Mouse (Mus musculus) neural tube, embryonic 10.5 days (tissue): ENCODE measurements around the gene Polr2e.
"Not testable (repeated sequence)": the region's sequence is repeated elsewhere in the genome, so short reads cannot be mapped to it uniquely, and the experiment has no call there.

Source experiments
- DNase-seq: peaks from one replicate; pipeline ENCODE4 v3.0.0-alpha.2; 2017; ENCODE audit warnings: low spot score; ENCODE audit errors: extremely low spot score

The Polr2e gene

DNA sequence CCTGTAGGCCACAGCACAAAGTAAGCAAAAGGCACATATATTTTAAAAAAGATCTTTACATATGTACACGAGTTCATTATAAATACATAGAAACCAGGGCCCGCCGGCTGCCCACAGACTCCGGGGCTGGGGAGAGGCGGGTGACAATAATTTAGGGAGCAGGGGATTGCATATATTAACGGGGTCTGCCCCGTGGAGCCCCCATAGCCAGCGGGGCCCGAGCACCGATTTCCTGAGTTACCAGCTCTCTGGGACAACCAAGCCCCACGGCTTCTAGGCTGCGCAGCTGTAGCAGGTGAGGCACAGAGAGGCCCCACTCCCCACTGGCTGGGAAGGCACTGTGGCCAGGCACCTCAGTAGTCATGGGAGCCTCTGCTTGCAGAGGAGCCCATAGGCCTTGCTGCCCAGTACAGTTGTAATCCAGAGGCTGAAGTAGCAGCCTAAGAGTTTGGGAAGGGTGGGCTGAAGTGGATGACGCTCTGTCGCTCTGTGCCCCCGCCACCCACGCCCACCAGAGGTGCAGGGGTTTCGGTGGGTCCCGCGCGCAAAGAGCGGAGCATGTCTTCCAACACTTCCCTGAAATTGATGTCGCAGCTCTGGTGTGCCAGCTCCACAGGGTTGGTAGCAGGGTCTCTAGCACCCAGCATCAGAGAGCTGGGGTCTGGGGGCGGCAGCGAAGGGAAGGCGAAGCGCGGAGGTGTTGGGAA lies 17.5 kb upstream of the Polr2e start:
- no peak for DNase-seq

DNA sequence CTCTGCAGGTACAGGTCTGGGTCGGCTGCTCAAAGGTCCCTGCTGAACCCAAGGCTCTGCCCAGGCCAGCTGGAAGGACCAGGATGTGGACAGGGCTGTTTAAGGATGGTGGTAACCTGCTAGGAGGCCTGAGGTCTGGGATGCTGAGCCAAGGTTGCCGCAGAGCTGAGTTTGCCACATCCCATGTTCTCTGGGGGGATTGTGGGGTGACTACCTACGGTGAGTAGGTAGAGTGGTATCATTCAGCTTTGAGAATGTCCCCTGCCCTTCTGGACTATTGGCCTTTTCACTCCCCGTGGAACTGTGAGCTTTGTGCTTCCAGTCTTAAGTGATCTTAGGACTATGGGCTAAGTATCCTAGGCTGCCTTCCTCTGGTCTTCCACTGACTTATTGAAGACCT lies 16.9 kb upstream of the Polr2e start:
- no peak for DNase-seq

DNA sequence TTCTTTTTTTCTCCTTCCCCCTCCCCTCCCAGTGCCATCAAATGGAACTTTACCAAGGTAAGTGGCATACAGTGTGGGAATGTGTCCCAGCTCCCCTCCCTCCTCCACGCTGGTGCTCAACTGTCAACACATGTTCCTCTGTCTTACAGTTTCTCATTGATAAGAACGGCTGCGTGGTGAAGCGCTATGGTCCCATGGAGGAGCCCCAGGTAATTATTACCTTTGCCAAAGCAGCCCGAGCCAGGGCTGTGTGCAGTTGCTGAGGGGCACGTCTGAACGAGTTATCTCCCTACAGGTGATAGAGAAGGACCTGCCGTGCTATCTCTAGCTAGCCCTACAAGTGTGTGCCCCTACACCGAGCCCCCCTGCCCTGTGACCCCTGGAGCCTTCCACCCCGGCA lies 16.3 kb upstream of the Polr2e start:
- no peak for DNase-seq

DNA sequence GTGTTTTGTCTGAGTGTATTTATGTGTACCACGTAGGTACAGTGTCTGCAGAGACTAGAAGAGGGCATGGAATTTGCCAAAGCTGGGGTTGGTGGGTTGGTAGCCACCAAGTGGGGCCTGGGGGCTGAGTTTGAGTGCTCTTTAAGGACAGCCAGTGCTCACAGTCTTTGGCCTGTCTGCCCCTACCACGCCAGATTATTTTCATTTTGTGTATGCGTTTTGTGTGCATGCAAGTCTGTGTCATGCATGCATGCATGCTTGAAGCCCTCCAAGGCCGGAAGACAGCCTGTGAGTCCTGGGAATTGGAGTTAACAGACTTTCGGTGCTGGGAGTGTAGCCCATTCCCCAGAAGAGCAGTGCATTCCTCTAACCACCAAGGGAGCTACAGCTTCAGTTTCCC lies 15.8 kb upstream of the Polr2e start:
- DNase-seq, result no peak

DNA sequence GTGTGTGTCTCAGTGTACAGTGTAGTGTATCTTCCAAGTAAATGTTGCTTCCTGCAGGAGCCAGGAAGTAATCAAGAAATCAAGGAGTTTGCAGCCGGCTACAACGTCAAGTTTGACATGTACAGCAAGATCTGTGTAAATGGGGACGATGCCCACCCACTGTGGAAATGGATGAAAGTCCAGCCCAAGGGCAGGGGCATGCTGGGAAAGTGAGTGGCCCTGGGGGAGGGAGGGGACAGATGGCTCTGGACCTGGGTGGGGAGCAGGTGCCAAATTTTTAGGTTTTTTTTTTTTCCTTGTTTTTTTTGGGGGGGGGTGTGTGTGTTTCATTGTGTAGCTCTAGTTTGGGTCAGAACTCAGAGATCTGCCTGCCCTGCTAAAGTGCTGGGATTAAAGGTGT lies 15.3 kb upstream of the Polr2e start:
- not testable (repeated sequence) for DNase-seq

DNA sequence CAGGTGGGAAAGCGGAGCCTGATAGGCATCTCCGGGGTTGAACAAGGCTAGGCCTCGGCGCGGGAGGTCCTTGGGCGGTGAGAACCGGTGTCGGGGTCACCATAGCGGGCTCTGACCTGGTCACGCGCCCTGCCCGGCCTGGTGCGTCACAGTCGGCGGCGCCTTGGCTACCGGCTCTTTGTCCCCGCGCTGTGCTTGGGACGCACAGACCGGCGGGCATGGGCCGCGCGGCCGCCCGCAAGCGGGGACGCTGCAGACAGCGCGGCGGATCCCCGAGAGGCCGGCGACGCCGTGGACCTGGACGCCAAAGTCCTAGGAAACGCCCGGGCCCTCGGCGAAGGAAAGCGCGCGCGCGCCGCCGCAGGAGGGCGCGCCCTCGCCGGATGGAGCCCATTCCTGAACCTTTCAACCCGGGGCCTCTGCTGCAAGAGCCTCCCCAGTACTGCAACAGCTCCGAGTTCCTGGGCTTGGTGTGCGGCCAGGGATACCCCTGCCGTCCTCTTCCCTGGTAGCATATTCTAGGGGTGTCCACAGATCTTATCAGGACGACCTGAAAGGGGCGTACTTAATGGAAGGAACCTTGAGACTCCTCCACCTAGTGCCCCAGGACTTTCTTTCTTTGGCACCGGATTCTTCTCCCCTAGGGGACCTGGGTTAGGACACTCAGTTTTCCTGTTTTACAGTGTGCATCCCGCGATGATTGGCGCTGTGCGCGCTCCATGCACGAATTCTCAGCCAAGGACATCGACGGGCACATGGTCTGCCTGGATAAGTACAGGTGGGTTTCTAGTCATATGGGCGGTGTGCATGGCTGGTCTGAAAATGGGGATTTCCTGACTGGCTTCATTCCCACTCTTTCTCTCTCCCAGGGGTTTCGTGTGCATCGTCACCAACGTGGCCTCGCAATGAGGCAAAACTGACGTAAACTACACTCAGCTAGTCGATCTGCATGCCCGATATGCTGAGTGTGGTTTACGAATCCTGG lies 14.5 kb upstream of the Polr2e start:
- peak; percentile 79 for DNase-seq

DNA sequence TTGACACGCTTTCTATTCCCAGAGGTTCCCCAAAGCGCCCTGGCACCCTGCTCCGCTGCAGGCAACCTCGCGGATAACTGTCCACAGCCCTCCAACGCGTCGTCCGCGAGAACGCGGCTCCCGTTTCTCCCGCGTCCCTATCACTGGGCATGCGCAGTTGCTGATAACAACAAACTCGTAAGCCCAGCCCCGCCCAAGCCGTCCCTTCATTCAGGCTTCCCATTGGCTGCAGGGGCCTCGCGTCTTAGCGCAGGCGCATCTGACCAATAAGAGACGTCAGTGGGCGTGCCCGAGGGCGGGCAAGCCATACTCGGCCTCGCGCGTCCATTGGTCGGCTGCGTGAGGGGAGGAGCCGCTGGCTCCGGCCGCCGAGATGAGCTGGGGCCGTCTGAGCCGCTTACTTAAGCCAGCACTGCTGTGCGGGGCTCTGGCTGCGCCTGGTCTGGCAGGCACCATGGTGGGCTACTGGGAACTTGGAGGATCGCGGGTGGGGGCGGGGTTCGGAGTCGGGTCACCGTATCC lies 13.7 kb upstream of the Polr2e start:
- DNase-seq, result peak; percentile 99

DNA sequence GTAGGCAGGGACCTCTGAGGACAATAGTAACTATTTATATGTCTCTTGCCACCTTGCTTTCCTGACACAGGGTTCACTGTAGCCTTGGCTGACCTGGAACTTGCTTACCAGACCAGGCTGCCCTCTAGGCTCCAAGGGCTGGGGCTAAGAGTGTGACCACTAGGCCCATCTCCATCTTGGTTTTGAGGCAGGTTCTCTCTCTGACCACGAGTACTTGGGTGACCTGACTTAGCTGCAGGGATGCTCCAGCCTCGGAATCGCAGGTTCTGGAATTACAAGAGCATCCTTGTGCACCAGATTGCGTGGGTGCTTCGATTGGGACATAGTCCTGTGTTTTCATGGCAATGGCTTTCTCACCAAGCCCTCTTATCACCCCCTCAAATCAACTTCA lies 12.8 kb upstream of the Polr2e start:
- DNase-seq, result no peak

DNA sequence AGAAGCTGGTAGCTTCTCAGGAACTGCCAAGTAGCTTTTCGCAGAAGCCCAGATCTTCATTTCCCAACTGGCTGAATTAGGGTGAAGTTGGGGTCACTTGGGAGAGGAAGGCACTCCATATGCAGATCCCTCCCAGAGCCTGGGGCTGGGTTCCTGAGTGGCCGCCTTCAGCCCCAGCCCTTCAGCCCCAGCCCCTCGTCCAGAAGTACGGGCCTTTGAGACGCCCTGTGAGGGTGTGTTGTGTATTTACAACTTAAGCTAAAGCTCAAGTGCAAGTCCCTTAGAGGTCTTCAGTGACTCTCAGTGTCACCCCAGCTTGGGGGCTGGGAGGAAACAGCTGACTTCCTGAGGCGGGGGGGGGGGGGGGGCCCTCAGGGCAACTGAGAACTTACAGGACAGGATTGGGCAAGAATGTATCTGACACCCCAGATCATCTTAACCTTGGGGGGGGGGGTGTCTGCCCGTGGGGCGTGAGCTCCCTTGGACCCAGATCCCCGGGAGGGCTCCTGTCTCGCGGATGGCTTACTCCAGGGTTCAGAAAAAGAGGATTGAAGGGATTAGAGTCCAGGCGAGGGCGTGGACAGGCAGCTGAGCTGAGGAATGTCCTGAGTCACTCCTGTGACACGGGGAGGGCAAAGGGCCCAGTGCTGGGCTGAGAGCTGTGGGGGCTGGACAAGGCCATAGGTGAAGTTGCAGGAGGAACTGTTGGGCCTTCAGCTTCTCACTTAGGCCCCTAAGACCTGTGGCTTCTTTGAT lies 12.2 kb upstream of the Polr2e start:
- DNase-seq, result peak; percentile 26

DNA sequence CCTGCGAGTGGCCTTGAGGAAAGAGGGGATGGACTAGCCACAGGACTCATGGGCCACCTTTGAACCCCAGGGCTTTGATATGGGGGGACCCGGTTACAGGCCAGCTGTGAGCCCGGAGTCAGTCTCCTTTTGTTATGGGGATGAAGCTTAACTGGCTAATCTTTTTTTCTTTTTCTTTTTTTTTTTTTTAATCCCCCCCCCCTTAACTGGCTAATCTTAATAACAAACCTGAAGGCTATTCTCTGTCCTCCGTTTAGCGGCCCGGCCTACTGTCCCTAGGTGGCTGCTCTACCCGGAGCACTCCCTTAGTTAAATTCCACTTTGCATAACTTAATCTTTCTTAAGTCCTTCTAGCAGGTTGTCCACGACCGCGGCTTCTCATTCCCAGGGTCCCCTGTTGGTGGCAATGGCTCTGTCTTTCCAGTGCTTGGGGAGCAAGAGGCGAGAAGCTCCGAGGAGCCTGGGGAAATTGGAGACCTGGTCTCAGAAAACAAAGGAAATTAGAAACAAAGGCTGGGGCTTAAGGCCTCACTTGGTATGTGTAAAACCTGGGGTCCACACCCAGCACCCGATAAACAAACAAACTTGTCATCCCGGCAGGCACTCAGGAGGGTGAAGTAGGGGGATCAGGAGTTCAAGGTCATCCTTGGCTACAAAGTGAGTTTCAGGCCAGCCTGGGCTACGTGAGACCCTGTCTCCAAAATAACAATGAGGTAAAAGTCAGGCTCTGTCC lies 11.5 kb upstream of the Polr2e start:
- DNase-seq, result no peak

DNA sequence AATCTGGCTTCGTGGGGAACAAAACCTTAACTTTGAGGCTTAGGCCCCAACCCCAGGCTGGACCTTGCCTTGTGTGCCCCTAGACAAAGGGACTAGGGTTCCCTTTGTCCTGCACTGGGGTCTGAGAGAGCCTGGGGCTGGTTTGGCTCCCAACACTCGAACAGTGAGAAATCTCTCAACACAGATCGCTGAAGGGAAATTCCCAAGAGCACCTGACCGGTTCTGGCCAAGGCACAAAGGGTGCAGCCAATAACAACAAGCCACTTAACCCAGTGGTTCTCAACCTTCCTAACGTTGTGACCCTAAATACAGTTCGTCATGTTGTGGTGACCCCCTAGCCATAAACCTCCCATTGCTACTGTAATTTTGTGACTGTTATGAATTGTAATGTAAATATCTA lies 10.6 kb upstream of the Polr2e start:
- DNase-seq, result no peak

DNA sequence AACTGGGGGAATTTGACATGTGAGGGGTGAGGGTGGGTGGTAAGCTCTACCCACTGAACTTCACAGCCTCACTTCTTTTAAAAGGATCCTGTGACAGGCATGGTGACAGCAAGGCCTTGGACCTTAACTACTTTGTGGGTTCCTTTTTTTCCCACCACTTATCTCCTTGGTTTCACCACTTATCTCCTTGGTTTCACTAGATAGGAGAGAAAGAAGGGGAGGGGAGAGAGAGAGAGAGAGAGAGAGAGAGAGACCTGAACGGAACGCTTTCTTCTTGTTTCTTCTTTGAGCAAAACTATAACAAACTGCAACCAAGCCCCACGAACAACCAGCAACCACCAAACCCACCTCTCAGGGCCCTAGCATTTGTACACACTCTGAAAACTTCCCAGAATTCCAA lies 9.2 kb upstream of the Polr2e start:
- DNase-seq, result no peak

DNA sequence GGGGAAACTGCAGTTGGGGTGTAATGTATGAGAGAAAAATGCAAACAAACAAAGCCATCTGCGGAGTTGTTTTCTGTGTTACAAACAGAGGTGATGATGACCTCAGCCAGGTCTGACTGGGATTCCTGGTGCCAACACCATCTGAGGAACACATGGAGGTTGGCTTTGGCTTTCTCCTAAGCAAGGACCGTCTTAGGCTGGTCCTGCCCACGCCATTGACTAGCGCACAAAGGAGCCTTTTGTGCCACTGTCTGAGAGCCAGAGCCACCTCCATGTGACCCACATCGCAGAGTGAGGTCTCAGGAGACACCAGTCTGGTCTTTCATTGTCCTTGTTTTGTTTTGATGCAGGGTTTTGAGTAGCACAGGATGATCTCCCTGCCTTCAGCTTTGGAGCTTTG lies 8.8 kb upstream of the Polr2e start:
- DNase-seq, result peak; percentile 34

DNA sequence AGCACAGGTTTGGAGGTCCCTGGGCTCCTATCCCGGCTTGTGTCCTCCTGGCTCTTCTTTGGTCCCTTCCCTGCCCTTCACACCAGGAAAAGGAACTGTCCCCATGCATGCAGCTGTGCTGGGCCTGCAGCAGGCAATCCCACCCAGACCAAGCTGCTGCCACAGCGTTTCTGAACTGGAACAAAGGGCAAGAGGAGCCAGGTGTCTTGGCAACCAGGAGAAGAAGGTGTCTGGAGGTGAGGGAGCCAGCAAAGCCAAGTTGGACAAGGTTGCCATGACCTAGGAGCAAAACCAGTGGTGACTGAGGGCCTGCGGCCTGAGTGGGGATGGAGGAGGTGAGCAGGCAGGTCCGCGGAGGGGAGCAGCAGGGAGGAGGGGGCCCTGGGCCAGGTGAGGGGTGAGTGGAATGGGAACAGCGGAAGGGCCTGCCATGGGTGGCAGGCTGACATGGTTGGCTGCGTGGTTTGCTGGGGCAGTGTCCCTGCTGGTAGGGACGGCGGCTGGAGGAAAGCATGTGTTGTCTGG lies 7.5 kb upstream of the Polr2e start, which contains the start of gene Gpx4:
Gene Gpx4 (plus strand): TSS at position 126 of the 525 bp plus-strand sequence.
- no peak for DNase-seq

DNA sequence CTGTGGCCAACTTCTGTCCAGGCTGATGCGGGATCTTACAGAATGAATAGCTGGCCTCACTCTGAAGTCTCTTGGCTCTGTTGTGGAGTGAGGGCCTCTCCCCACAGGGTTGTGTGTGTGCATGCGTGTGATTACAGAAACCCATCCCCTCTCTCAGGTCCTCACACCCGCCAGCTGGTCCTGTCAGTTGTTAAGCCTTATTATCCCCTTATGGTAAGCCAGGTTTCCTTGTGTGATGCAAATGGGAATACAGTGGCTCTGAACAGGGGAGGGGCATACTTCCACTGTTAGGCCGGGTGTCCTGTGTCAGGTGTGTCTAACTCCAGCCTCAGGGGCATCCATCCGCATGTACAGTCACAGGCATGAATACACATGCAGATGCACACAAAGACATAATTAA lies 6.2 kb upstream of the Polr2e start:
- DNase-seq, result no peak

DNA sequence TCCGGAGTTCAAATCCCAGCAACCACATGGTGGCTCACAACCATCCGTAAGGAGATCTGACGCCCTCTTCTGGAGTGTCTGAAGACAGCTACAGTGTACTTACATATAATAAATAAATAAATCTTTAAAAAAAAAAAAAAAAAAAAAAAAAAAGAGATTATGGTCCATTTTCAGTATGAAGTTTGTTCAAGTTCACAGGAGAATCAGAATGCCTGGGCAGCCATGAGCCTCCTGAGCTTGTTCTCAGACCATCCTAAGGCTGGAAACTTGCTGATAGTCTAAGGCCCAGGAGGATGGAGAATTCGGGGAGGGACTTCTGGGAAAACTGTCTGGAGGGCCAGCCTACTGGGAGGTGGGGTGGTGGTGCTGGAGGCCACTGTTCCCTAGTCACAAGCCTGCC lies 5.8 kb upstream of the Polr2e start:
- DNase-seq, result not testable (repeated sequence)

DNA sequence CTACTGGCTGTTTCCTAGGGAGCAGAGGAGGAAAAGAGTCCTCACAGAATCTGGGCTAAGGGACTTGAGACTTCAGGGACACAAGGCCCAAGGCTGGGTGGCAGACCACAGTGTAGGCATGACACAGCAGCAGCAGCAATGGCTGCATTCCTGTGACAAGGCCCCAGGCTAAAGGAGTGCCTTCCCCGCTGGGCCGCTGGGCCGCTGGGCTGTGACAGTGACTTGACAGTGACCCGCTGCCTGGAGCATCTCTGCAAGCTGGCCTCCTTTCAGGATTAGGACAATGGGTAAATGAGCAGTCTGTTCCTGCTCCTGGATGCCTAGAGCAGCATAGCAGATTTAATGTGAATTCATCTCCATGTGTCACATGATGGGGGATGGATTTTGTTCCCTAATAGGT lies 4.5 kb upstream of the Polr2e start:
- no peak for DNase-seq

DNA sequence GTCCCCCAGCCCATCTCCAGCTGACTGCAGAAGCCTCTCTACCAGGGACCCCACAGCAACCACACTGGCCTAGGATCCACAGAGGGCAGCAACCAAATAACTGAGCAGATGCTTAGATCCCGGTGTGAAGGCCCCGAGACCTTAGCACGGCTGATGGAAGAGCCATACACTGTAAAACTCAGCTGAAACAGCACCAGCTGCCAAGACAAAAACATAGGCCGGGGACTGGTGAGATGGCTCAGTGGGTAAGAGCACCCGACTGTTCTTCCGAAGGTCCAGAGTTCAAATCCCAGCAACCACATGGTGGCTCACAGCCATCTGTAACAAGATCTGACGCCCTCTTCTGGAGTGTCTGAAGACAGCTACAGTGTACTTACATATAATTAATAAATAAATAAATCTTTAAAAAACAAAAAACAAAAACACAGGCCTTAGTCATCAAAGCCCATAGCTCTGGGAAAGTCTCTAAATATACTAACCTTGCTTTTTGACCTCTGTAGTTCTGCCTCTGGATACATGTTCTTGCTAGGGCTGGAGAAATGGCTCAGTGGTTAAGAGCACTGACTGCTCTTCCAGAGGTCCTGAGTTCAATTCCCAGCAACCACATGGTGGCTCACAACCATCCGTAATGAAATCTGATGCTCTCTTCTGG lies 1.9 kb upstream of the Polr2e start:
- not testable (repeated sequence) for DNase-seq

DNA sequence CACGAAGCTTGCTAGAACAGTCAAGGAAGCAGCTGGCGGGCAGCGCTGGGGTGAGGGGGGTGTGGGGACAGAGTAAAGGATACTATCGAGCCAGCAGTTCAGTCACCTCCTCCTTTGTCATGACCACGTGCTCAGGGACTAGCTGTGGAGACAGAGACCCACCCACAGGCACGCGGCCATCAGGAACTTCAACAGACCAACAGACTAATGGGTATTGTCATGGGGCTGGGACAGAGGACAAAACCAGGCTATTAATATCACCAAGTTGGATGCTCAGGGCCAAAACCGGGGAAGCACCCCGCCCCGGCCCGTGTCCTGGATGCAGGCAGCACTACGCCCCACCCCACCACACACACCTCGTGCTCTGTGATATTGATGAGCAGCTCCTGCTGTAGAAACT lies 2.8 kb downstream of the Polr2e start:
- DNase-seq, result no peak

DNA sequence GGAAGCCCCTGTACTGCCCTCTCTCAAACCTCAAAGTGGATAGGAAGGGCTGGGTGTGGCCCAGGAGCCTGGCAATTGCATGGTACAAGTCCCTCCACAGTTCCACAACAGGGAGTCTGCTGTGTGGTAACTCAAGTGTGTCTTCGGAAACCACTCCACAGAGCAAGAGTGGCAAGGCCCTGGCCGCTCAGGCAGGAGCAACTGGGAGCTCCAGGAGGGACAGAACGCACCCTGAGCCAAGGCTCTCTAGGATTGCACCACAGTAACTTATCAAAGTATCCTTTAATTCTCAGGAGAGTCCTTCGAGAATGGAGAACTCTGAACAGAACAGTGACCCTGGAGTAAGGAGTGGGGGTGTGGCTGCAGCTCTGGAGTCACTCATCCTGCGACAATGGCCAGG lies 3.9 kb downstream of the Polr2e start:
- DNase-seq, result no peak
